Mouse (Mus musculus) CH12.LX (cell line): ENCODE results near the gene Cdc45. TPM values are rescaled to one million over a fixed set of nuclear protein-coding genes. Genes with fewer than 3 reads are reported as not detected.

ENCODE experiments used
- DNase-seq: peaks from one replicate; pipeline ENCODE4 v3.0.0-alpha.2; 2013; ENCODE audit errors: extremely low read depth
- H3K27ac ChIP-seq: 2 replicates; pipeline ENCODE4 v1.5.1; 2012; ENCODE audit warnings: low read depth, mild to moderate bottlenecking, control low read depth, moderate library complexity; ENCODE audit not compliant: insufficient read depth
- H3K27me3 ChIP-seq: replicated peaks from 2 replicates; pipeline ENCODE3; 2012; ENCODE audit warnings: inconsistent platforms
- H3K36me3 ChIP-seq, 2 experiments: replicated peaks in 1 of 2; 2 replicates each; pipeline versions ENCODE3 to v1.6.1; 2012; ENCODE audit warnings: inconsistent platforms in 1 of 2, low read length in 1 of 2, mild to moderate bottlenecking in 1 of 2, mixed read lengths in 1 of 2, moderate library complexity in 1 of 2; ENCODE audit not compliant: control insufficient read depth in 1 of 2, insufficient read depth in 1 of 2
- H3K4me1 ChIP-seq, 2 experiments: 2 replicates each; pipeline ENCODE4 v1.6.1; 2012; ENCODE audit warnings: inconsistent platforms in 1 of 2, moderate library complexity in 1 of 2; ENCODE audit not compliant: insufficient read depth in 2 of 2, control insufficient read depth in 1 of 2
- H3K4me2 ChIP-seq: 2 replicates; pipeline ENCODE4 v1.6.1; 2012; ENCODE audit warnings: low read depth, mild to moderate bottlenecking, control low read depth; ENCODE audit not compliant: poor library complexity, insufficient read depth, severe bottlenecking
- H3K4me3 ChIP-seq, 3 experiments: fragments of 150-350 bp in 1 of 3; sonication (generic) in 1 of 3; replicated peaks in 1 of 3; 2 replicates each; pipeline versions ENCODE3 to v1.5.1; 2011 to 2012; ENCODE audit warnings: low read depth in 2 of 3, low read length in 2 of 3, mild to moderate bottlenecking in 2 of 3, moderate library complexity in 2 of 3, control low read depth in 1 of 3, improper control_type of control experiment in 1 of 3, inconsistent platforms in 1 of 3, mixed read lengths in 1 of 3; ENCODE audit not compliant: poor library complexity in 1 of 3
- H3K79me2 ChIP-seq: replicated peaks from 2 replicates; pipeline ENCODE4 v1.6.1; 2012; ENCODE audit warnings: mild to moderate bottlenecking, moderate library complexity; ENCODE audit not compliant: control insufficient read depth, poor library complexity, insufficient read depth, severe bottlenecking; ENCODE audit errors: extremely low read depth
- H3K9ac ChIP-seq: 2 replicates; pipeline ENCODE4 v1.6.1; 2012; ENCODE audit warnings: low read depth, mild to moderate bottlenecking, control low read depth, moderate library complexity; ENCODE audit not compliant: insufficient read depth
- H3K9me3 ChIP-seq: replicated peaks from 2 replicates; pipeline ENCODE3; 2012; ENCODE audit warnings: low read length, inconsistent platforms, mixed read lengths
- BHLHE40 ChIP-seq: IDR thresholded peaks from 2 replicates; pipeline ENCODE4 v1.6.1; 2011; ENCODE audit warnings: mild to moderate bottlenecking, low read depth, low read length, improper control_type of control experiment
- CHD2 ChIP-seq: IDR thresholded peaks from 2 replicates; pipeline ENCODE4 v1.6.1; 2011; ENCODE audit warnings: low read length, improper control_type of control experiment
- CTCF ChIP-seq, 2 experiments: IDR thresholded peaks in 1 of 2; conservative IDR thresholded peaks in 1 of 2; 2 replicates each; pipeline ENCODE4 v1.5.1; 2011 to 2012; ENCODE audit warnings: low read depth in 2 of 2, low read length in 2 of 2, improper control_type of control experiment in 1 of 2, inconsistent platforms in 1 of 2, mild to moderate bottlenecking in 1 of 2, moderate library complexity in 1 of 2
- E2F4 ChIP-seq: IDR thresholded peaks from 2 replicates; pipeline ENCODE4 v1.6.1; 2011; ENCODE audit warnings: low read depth, low read length, improper control_type of control experiment; ENCODE audit not compliant: insufficient replicate concordance
- ETS1 ChIP-seq: conservative IDR thresholded peaks from 2 replicates; pipeline ENCODE4 v1.6.1; 2012; ENCODE audit warnings: low read depth, mild to moderate bottlenecking, inconsistent platforms, low read length, improper control_type of control experiment, moderate library complexity
- HCFC1 ChIP-seq: IDR thresholded peaks from 2 replicates; pipeline ENCODE4 v1.6.1; 2012; ENCODE audit warnings: low read depth, mild to moderate bottlenecking, inconsistent platforms, low read length, improper control_type of control experiment
- IRF4 ChIP-seq: IDR thresholded peaks from 2 replicates; pipeline ENCODE4 v1.6.1; 2014; ENCODE audit warnings: low read depth, mild to moderate bottlenecking, inconsistent platforms, low read length, improper control_type of control experiment
- JUN ChIP-seq: IDR thresholded peaks from 2 replicates; pipeline ENCODE4 v1.6.1; 2011; ENCODE audit warnings: low read depth, mild to moderate bottlenecking, low read length, improper control_type of control experiment, moderate library complexity; ENCODE audit not compliant: insufficient read depth
- JUND ChIP-seq: conservative IDR thresholded peaks from 2 replicates; pipeline ENCODE4 v1.6.1; 2011; ENCODE audit warnings: low read depth, low read length, improper control_type of control experiment
- MAFK ChIP-seq: IDR thresholded peaks from 2 replicates; pipeline ENCODE4 v1.6.1; 2011; ENCODE audit warnings: low read length, improper control_type of control experiment; ENCODE audit not compliant: insufficient replicate concordance
- MEF2A ChIP-seq: IDR thresholded peaks from 2 replicates; pipeline ENCODE4 v1.6.1; 2014; ENCODE audit warnings: low read depth, mild to moderate bottlenecking, inconsistent platforms, low read length, improper control_type of control experiment, borderline replicate concordance
- MXI1 ChIP-seq: IDR thresholded peaks from 2 replicates; pipeline ENCODE4 v1.6.1; 2011; ENCODE audit warnings: mild to moderate bottlenecking, low read depth, low read length, improper control_type of control experiment
- NELFE ChIP-seq: IDR thresholded peaks from 2 replicates; pipeline ENCODE4 v1.6.1; 2011; ENCODE audit warnings: low read depth, low read length, improper control_type of control experiment
- NRF1 ChIP-seq: IDR thresholded peaks from 2 replicates; pipeline ENCODE4 v1.6.1; 2014; ENCODE audit warnings: low read depth, mild to moderate bottlenecking, inconsistent platforms, low read length, improper control_type of control experiment, moderate library complexity
- POLR2A ChIP-seq: IDR thresholded peaks from 2 replicates; pipeline ENCODE4 v1.6.1; 2011; ENCODE audit warnings: low read depth, mild to moderate bottlenecking, improper control_type of control experiment, low read length
- SIN3A ChIP-seq: IDR thresholded peaks from 2 replicates; pipeline ENCODE4 v1.6.1; 2012; ENCODE audit warnings: low read length, improper control_type of control experiment, inconsistent platforms
- TBP ChIP-seq: conservative IDR thresholded peaks from 2 replicates; pipeline ENCODE4 v1.6.1; 2011; ENCODE audit warnings: low read depth, low read length, improper control_type of control experiment
- TCF12 ChIP-seq: IDR thresholded peaks from 2 replicates; pipeline ENCODE4 v1.6.1; 2014; ENCODE audit warnings: low read depth, mild to moderate bottlenecking, inconsistent platforms, low read length, improper control_type of control experiment
- UBTF ChIP-seq: IDR thresholded peaks from 2 replicates; pipeline ENCODE4 v1.6.1; 2012; ENCODE audit warnings: low read depth, mild to moderate bottlenecking, inconsistent platforms, low read length, improper control_type of control experiment, moderate library complexity
- ZKSCAN1 ChIP-seq: IDR thresholded peaks from 2 replicates; pipeline ENCODE4 v1.6.1; 2012; ENCODE audit warnings: low read depth, inconsistent platforms, low read length, improper control_type of control experiment, borderline replicate concordance
- ZNF384 ChIP-seq: IDR thresholded peaks from 2 replicates; pipeline ENCODE4 v1.6.1; 2012; ENCODE audit warnings: low read depth, low read length, improper control_type of control experiment, inconsistent platforms
- dilution Hi-C: fragments of 300-500 bp; cut with MboI; formaldehyde crosslinking; loops from 2 replicates; pipeline ENCODE4 v1.14.3; 2020; ENCODE audit warnings: low sequenced_read_pairs; ENCODE audit not compliant: extremely low pct_unique_long_range_greater_than_20kb, extremely low pct_ligation_motif_present
- in situ Hi-C: fragments of 300-500 bp; cut with MboI; formaldehyde crosslinking; loops from 3 replicates; pipeline ENCODE4 v1.14.3; 2019; ENCODE audit warnings: low sequenced_read_pairs, low pct_ligation_motif_present, low pct_unique_long_range_greater_than_20kb, mixed read lengths
- polyA plus RNA-seq: library from polyadenylated mRNA; unstranded; fragments of >175 nt; gene quantifications from 2 replicates; pipeline ENCODE4 v1.2.1, GENCODE M21; 2012; ENCODE audit warnings: low read depth; ENCODE audit not compliant: insufficient read length
- total RNA-seq, 2 experiments: library from RNA; depleted of rRNA; stranded (reverse); fragments of 300-350 nt in 1 of 2; fragments of >200 nt in 1 of 2; gene quantifications; 2 replicates each; pipeline ENCODE4 v1.2.3; 2012 to 2014

Gene Cdc45
- total and polyA plus RNA-seq, 3 experiments: 117 to 144 (median 136) TPM

DNA sequence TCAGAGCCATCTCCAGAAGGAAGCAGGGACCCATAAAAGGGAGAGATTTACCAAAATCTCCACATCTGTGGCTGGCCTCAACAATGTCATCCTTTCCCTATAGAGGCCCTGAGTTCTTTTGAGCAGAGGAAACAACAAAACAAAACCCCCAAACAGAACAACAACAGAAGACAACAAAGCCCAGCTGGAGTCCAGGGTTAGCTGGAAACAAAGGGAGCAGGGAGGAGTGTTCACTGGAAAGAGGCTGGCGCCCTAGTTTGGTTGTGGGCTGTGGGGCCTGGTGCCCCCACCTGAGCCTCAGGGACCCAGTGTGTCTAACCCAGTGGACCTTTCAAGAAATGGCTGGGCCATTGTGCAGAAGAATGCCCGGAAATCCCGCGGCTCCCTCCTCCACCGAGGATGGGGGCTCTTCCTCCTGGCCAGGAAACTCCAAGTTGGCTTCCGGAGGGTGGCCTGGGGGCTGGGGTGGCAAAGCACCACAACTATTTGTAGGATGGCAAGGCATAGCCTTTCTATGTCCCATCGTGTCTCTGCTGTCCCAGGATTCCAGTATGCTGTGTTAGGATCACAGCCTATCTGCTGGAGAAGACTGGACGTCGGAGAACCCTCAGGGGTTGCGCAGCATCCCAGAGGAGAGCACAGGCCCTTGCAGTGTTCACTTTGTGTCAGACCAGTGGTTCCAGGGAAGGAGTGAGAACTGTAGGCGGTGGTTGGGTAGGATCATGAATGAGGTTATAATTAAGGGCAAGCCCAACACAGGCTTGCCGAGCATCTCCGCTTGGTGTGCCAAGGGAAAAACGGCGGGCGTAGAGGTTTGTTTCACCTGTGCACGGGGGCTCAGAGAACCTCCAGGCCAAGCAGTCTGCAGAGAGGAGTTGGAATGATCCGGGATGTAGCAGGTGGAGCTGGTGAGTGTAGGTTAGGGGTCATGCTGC, 35.9 kb downstream of the Cdc45 start:
- TF ChIP-seq JUN (no peak), HCFC1 (no peak), BHLHE40 (no peak), ZNF384 (no peak), SIN3A (no peak), MEF2A (no peak), NELFE (no peak), E2F4 (no peak), MAFK (no peak), POLR2A (no peak), NRF1 (no peak), MXI1 (no peak), ETS1 (no peak), UBTF (no peak)
- TF ChIP-seq, all 38 proteins: peak for 0
- H3K27ac ChIP-seq: no peak overlapping the region
- no peak overlapping the region for H3K9ac ChIP-seq
- H3K4me2 ChIP-seq: no peak overlapping the region
- in situ Hi-C loops (loop anchor here (5.0 kb wide), 1 partner anchor 79 kb away; no protein-coding TSS in a partner anchor), dilution Hi-C loops (no loop called here)
- H3K4me1 ChIP-seq: no peaks in the 10 kb centered on the region
- no peaks in the 10 kb centered on the region for H3K27me3 ChIP-seq
- no peak overlapping the region for H3K4me3 ChIP-seq
- DNase-seq: no peak
- peaks cover 20 to 54% of the 10 kb centered on the region in 2 experiments for H3K36me3 ChIP-seq
- H3K79me2 ChIP-seq: no peaks in the 10 kb centered on the region
- peaks cover 6% of the 10 kb centered on the region for H3K9me3 ChIP-seq

- no peak overlapping the region for H3K9ac ChIP-seq
- no peak for TF ChIP-seq NRF1
- no peak for TF ChIP-seq TCF12
- no peak for TF ChIP-seq CTCF (conservative IDR thresholded peaks at IDR 0.05 in 1 of 2, IDR thresholded peaks at IDR 0.05 in 1 of 2; ENCODE audit: low read depth in 2 of 2, low read length in 2 of 2)
- no peak for TF ChIP-seq SIN3A
- TF ChIP-seq ETS1: no peak
- TF ChIP-seq UBTF: no peak
- TF ChIP-seq POLR2A: no peak
- TF ChIP-seq ZKSCAN1: no peak
- TF ChIP-seq CHD2: no peak
- no peak for TF ChIP-seq TBP
- TF ChIP-seq IRF4: no peak
- no peak for TF ChIP-seq MXI1
- TF ChIP-seq JUN: no peak
- no peak for TF ChIP-seq JUND
- TF ChIP-seq, all 38 proteins: peak for 0
- Histone ChIP-seq H3K27me3 (no peaks in the 10 kb centered on the region), H3K4me1 (no peaks in the 10 kb centered on the region), H3K36me3 (peaks cover 10 to 35% of the 10 kb centered on the region in 2 experiments), H3K4me2 (no peak overlapping the region), H3K79me2 (no peaks in the 10 kb centered on the region), H3K9me3 (peaks cover 6% of the 10 kb centered on the region), H3K27ac (no peak overlapping the region), H3K4me3 (no peak overlapping the region)
- dilution Hi-C loops (no loop called here), in situ Hi-C loops (no loop called here)
- no peak for DNase-seq
Measured at GRCm38 (mm10) chr16:18773936-18774335, 37.9 kb downstream of the Cdc45 start.
